Mouse (Mus musculus): ENCODE measurements around the gene Rnf166. TPM values are rescaled to one million over a fixed set of nuclear protein-coding genes. Genes with fewer than 3 reads are reported as not detected.
A peak's percentile ranks its signal among the peaks of the same experiment; 100 is the strongest.

The Rnf166 gene
- polyA plus RNA-seq (2014; fragmentation: Nextera tagmentation; extraction: Ambion mirVana) = 26.6 and 27.4 TPM in 2 replicates

DNA sequence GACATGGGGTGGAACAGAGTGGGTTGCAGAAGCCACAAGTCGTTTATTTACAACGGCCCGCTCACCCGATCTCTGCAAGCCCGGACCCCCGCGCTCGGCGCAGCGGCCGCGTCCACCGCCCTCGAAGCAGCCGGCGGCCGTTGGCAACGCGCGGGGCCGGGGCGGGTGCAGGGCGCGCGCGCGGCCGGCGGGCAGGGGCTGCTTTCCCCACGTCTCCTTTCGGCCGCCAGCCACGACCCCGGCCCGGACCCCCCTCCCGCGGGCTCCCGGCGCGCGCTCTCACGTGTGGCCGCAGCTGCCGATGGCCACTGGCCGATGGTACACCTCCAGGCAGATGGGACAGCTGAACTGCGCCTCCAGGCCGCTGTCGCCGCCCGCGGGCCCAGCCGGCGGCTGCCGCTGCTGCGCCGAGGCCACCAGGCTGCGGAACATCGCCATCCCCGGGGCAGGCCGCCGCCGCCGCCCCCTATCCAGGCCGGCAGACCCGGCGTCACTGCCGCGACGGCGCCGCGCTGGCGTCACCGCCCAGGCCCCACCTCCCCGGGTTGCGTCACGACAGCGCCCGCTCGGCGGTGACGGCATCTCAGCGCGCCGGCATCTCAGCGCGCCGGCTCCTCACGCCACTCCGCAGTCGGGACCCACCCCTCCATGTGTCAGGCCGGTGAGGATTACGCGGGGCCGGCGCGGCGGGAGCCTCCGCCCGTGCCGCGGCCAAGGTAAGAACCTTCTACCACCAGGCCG lies at the start of gene Rnf166, which contains the start of gene Ctu2:
Gene Rnf166, minus strand, starts transcription at position 485 of the 741 bp plus-strand sequence.
Gene Ctu2, plus strand, starts transcription at position 564 of the 741 bp plus-strand sequence.
- ATAC-seq (replicated peaks; ENCODE audit: insufficient number of reproducible peaks, low FRiP score, low TSS enrichment, low read depth) (peak; percentile 89), DNase-seq (ENCODE audit: low spot score) (peak; percentile 92)
- Histone ChIP-seq H3K9me3 (replicated peaks; ENCODE audit: control insufficient read depth, low read length) (no peaks in the 10 kb centered on the region), H3K4me2 (ENCODE audit: low read depth, low read length) (peak within 1 kb of the TSS; percentile 89), H3K9ac (replicated peaks; ENCODE audit: low read length) (peak within 1 kb of the TSS; percentile 92), H3K27ac (replicated peaks; ENCODE audit: low read depth, low read length) (peak within 1 kb of the TSS; percentile 41; the same call in 1 of the 2 replicates), H3K27me3 (ENCODE audit: control insufficient read depth, insufficient read depth, low read length) (no peaks in the 10 kb centered on the region), H3K4me1 (ENCODE audit: control insufficient read depth, insufficient read depth, low read length) (peaks cover 3% of the 10 kb centered on the region), H3K4me3 (ENCODE audit: low read depth, low read length) (peak within 1 kb of the TSS; percentile 98), H3K36me3 (replicated peaks; ENCODE audit: control insufficient read depth, insufficient read depth, low read depth, low read length) (no peaks in the 10 kb centered on the region; the same call in none of the 2 replicates)
- under 1% methylated on average over 97 of the region's 103 CpGs for WGBS

- no peak overlapping the region for H3K27ac ChIP-seq (replicated peaks; ENCODE audit: low read depth, low read length)
- WGBS = 73% methylated on average over 6 of the region's 6 CpGs
- no peaks in the 10 kb centered on the region for H3K36me3 ChIP-seq (replicated peaks; ENCODE audit: control insufficient read depth, insufficient read depth, low read depth, low read length)
- no peaks in the 10 kb centered on the region for H3K27me3 ChIP-seq (ENCODE audit: control insufficient read depth, insufficient read depth, low read length)
- no peak overlapping the region for H3K4me2 ChIP-seq (ENCODE audit: low read depth, low read length)
- no peaks in the 10 kb centered on the region for H3K9me3 ChIP-seq (replicated peaks; ENCODE audit: control insufficient read depth, low read length)
- peak; percentile 24; the same call in 1 of the 2 replicates for ATAC-seq (replicated peaks; ENCODE audit: insufficient number of reproducible peaks, low FRiP score, low TSS enrichment, low read depth)
- H3K4me1 ChIP-seq (ENCODE audit: control insufficient read depth, insufficient read depth, low read length) = peaks cover 10% of the 10 kb centered on the region
- H3K4me3 ChIP-seq (ENCODE audit: low read depth, low read length) = no peak overlapping the region
- DNase-seq (ENCODE audit: low spot score) = no peak
- H3K9ac ChIP-seq (replicated peaks; ENCODE audit: low read length) = no peak overlapping the region
These were observed 49.1 kb upstream of the Rnf166 start for GRCm38 (mm10) chr8:122525004-122525403.

DNA sequence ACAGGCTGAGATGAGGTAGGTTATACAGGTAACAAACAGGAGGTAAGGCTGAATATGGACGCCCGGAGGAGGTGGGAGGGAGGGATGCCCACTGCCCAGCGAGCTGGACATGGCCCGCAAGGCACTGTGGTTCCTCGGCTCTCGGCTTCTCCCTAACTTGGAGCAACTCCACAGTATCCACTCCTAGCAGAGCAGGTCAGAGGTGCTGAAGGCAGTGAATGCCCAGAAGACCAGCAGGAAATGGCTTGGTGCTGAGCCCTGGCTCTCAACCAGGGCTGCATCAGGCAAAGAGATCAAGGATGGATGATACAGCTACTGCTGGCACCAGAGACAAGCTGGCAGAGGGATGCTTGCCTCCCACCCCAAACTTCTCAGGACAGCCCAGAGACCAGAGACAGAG lies 48.6 kb upstream of the Rnf166 start:
- no peak for DNase-seq (ENCODE audit: low spot score)
- Histone ChIP-seq H3K4me1 (ENCODE audit: control insufficient read depth, insufficient read depth, low read length) (peaks cover 10% of the 10 kb centered on the region), H3K9me3 (replicated peaks; ENCODE audit: control insufficient read depth, low read length) (no peaks in the 10 kb centered on the region), H3K27ac (replicated peaks; ENCODE audit: low read depth, low read length) (no peak overlapping the region), H3K4me3 (ENCODE audit: low read depth, low read length) (no peak overlapping the region), H3K36me3 (replicated peaks; ENCODE audit: control insufficient read depth, insufficient read depth, low read depth, low read length) (no peaks in the 10 kb centered on the region), H3K9ac (replicated peaks; ENCODE audit: low read length) (no peak overlapping the region), H3K27me3 (ENCODE audit: control insufficient read depth, insufficient read depth, low read length) (no peaks in the 10 kb centered on the region), H3K4me2 (ENCODE audit: low read depth, low read length) (no peak overlapping the region)
- ATAC-seq (replicated peaks; ENCODE audit: insufficient number of reproducible peaks, low FRiP score, low TSS enrichment, low read depth) = no peak
- WGBS = 77% methylated on average over 6 of the region's 6 CpGs

DNA sequence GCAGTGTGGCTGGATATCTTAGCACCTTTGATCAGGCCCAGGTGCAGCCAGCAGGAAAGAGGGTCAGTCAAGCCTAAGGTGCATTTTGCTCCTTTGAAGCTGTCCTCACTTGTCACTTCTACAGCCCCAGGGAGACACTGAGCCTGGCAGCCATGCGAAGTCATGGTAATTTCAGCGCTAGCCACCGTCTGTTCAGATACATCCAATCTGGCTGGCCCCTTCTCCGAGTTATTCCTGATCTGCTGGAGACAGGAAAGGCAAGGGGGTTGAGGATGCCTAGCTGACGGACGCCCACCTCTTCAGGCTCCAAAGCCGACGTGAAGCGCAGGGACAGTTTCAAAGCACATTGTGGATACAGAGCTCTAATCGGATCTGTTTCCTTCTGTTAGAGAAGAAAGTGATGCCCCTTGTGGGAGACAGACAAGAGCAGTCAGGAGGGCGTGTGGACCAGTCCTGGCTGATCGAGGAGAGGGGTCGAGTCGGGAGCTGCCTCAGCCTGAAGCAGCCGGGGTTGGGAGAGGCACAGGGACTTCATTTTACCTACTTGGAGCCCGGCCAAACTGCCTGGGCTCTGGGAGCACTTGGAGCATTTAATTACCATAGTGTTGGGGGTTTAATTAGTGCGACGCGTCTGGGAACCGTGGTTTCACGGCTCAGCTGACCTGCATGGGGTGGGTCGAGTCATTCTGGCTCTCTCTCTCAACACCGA lies 47.9 kb upstream of the Rnf166 start:
- H3K36me3 ChIP-seq (replicated peaks; ENCODE audit: control insufficient read depth, insufficient read depth, low read depth, low read length) = no peaks in the 10 kb centered on the region
- H3K9ac ChIP-seq (replicated peaks; ENCODE audit: low read length) = no peak overlapping the region; the same call in none of the 2 replicates
- H3K4me3 ChIP-seq (ENCODE audit: low read depth, low read length) = no peak overlapping the region
- DNase-seq (ENCODE audit: low spot score) (no peak), ATAC-seq (replicated peaks; ENCODE audit: insufficient number of reproducible peaks, low FRiP score, low TSS enrichment, low read depth) (no peak)
- H3K4me2 ChIP-seq (ENCODE audit: low read depth, low read length) = no peak overlapping the region
- H3K27ac ChIP-seq (replicated peaks; ENCODE audit: low read depth, low read length) = peak overlapping the region; percentile 35; the same call in 1 of the 2 replicates
- no peaks in the 10 kb centered on the region for H3K9me3 ChIP-seq (replicated peaks; ENCODE audit: control insufficient read depth, low read length)
- no peaks in the 10 kb centered on the region for H3K27me3 ChIP-seq (ENCODE audit: control insufficient read depth, insufficient read depth, low read length)
- WGBS = 22% methylated on average over 23 of the region's 23 CpGs
- peaks cover 10% of the 10 kb centered on the region for H3K4me1 ChIP-seq (ENCODE audit: control insufficient read depth, insufficient read depth, low read length)

DNA sequence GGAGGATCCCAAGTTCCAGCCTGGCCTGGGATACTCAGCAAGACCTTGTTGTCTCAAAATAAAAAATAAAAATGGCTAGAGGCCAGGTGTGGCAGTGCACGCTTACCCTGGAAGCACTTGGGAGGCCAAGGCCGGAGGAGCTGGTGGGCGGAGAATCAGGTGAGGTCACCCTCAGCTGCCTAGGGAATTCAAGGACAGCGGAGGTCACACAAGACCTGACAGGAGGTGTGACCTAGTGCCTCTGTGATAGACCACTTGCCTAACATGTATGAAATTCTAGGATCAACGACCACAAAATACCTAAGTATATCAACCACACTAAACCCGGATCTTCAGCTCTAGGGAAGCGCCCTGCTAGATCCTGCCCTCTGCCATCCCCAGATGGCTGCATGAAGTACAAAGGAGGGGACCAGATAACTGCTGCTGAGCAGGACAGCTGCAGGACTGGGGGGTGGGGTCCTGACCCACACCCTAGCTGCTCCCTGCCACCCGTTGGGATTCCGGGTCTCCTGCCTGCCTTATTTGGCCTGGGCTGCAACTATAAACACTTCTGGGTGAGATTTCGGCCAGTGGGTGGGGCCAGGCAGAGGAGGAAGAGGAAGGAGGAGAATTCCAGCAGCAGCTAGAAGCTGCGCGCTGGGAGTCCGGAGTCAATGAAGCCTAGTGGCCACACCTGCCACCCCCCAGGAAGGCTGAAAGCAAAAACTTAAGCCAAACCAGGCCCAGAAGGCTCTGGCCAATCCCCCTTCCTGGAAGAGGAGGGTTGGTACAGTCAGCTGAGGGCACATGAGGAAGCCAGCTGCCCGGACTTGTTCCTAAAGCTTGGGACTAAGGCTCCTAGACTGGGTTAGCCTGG lies 47.2 kb upstream of the Rnf166 start:
- ATAC-seq (replicated peaks; ENCODE audit: insufficient number of reproducible peaks, low FRiP score, low TSS enrichment, low read depth) = no peak
- H3K27ac ChIP-seq (replicated peaks; ENCODE audit: low read depth, low read length) = peak overlapping the region; percentile 35; the same call in 1 of the 2 replicates
- no peaks in the 10 kb centered on the region for H3K9me3 ChIP-seq (replicated peaks; ENCODE audit: control insufficient read depth, low read length)
- H3K4me3 ChIP-seq (ENCODE audit: low read depth, low read length) = no peak overlapping the region
- H3K36me3 ChIP-seq (replicated peaks; ENCODE audit: control insufficient read depth, insufficient read depth, low read depth, low read length) = no peaks in the 10 kb centered on the region
- DNase-seq (ENCODE audit: low spot score) = peak; percentile 15
- no peaks in the 10 kb centered on the region for H3K27me3 ChIP-seq (ENCODE audit: control insufficient read depth, insufficient read depth, low read length)
- H3K4me2 ChIP-seq (ENCODE audit: low read depth, low read length) = no peak overlapping the region; the same call in 1 of the 2 replicates
- H3K9ac ChIP-seq (replicated peaks; ENCODE audit: low read length) = no peak overlapping the region; the same call in 1 of the 2 replicates
- H3K4me1 ChIP-seq (ENCODE audit: control insufficient read depth, insufficient read depth, low read length) = peaks cover 10% of the 10 kb centered on the region
- 54% methylated on average over 14 of the region's 14 CpGs for WGBS

DNA sequence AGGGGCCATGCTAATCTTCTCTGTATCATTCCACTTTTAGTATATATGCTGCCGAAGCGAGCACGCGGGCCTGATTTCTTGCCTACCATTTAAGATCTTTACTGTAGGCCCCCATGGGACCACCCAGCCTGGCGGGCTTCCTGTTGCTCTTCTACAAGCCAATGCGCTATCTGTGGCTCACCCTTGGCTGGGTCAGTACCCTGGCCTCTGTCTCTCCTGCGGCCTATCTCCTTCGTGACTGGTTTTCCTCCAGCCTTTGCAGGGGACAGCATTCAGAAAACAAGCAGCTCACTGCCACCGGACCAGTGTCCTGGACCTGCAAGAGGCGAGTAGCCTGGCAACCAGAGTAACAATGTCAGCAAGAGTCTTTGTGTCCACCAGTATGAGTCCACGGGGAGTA lies 44.7 kb upstream of the Rnf166 start:
- 78% methylated on average over 11 of the region's 11 CpGs for whole genome bisulfite sequencing
- Histone ChIP-seq H3K4me3 (ENCODE audit: low read depth, low read length) (no peak overlapping the region), H3K36me3 (replicated peaks; ENCODE audit: control insufficient read depth, insufficient read depth, low read depth, low read length) (no peaks in the 10 kb centered on the region), H3K9me3 (replicated peaks; ENCODE audit: control insufficient read depth, low read length) (no peaks in the 10 kb centered on the region), H3K4me1 (ENCODE audit: control insufficient read depth, insufficient read depth, low read length) (peaks cover 9% of the 10 kb centered on the region), H3K27ac (replicated peaks; ENCODE audit: low read depth, low read length) (0 out of 2 replicates have a peak overlapping the region, but pooled peaks have one; percentile 0), H3K9ac (replicated peaks; ENCODE audit: low read length) (no peak overlapping the region), H3K27me3 (ENCODE audit: control insufficient read depth, insufficient read depth, low read length) (no peaks in the 10 kb centered on the region), H3K4me2 (ENCODE audit: low read depth, low read length) (no peak overlapping the region)
- ATAC-seq (replicated peaks; ENCODE audit: insufficient number of reproducible peaks, low FRiP score, low TSS enrichment, low read depth) = no peak
- DNase-seq (ENCODE audit: low spot score) = no peak

DNA sequence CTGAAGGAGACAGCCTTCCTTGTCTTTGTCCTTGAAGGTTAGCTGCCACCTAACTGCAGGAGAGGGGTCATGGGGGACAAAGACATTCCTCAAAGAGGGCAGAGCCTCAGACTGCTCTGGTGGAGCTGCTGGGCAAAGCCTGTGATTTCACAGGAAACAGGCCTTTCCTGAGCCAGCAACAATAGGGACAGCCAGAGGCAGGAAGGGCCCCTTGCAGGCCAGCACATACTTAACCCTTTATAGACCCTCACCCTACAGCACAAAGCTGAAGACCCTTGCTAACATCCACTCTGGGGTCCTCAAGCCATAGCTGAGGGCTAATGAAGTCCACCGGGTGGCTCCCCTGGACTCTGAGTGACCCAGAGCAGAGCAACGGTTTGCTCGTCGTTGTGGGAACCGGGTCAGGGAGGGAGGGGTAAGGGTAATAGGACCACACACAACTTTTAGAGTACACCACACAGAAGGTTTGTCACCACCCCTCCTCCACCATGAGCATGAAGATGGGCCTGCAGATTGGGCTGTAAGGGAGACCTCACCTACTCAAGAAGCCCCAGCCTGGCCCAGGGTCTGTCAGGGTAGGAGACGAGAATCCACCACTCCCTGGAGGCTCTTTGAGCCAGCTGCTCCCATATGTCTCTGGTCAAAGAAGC lies 41.8 kb upstream of the Rnf166 start:
- H3K4me2 ChIP-seq (ENCODE audit: low read depth, low read length) = no peak overlapping the region
- no peaks in the 10 kb centered on the region for H3K27me3 ChIP-seq (ENCODE audit: control insufficient read depth, insufficient read depth, low read length)
- H3K4me3 ChIP-seq (ENCODE audit: low read depth, low read length) = no peak overlapping the region
- peak overlapping the region; percentile 57 for H3K27ac ChIP-seq (replicated peaks; ENCODE audit: low read depth, low read length)
- DNase-seq (ENCODE audit: low spot score) (peak; percentile 56), ATAC-seq (replicated peaks; ENCODE audit: insufficient number of reproducible peaks, low FRiP score, low TSS enrichment, low read depth) (peak; percentile 73; the same call in 1 of the 2 replicates)
- 18% methylated on average over 6 of the region's 6 CpGs for WGBS
- peak overlapping the region; percentile 1; the same call in 1 of the 2 replicates for H3K9ac ChIP-seq (replicated peaks; ENCODE audit: low read length)
- no peaks in the 10 kb centered on the region; the same call in 1 of the 2 replicates for H3K4me1 ChIP-seq (ENCODE audit: control insufficient read depth, insufficient read depth, low read length)
- H3K36me3 ChIP-seq (replicated peaks; ENCODE audit: control insufficient read depth, insufficient read depth, low read depth, low read length) = no peaks in the 10 kb centered on the region
- no peaks in the 10 kb centered on the region for H3K9me3 ChIP-seq (replicated peaks; ENCODE audit: control insufficient read depth, low read length)
